Mouse (Mus musculus): Measurements from ENCODE around the gene Cldn9. TPM values are rescaled to one million over a fixed set of nuclear protein-coding genes. Genes with fewer than 3 reads are reported as not detected.
A peak's percentile ranks its signal among the peaks of the same experiment; 100 is the strongest.

The Cldn9 gene
- polyA plus RNA-seq, 1 experiment from 2014 or later = 0.14 TPM

- no peak overlapping the region for H3K27ac ChIP-seq (replicated peaks in 1 of 2; ENCODE audit: control insufficient read depth in 1 of 2, insufficient read depth in 1 of 2, low read depth in 2 of 2, low read length in 2 of 2)
- H3K9me3 ChIP-seq (ENCODE audit: control insufficient read depth, low read length) = no peaks in the 10 kb centered on the region
- no peak overlapping the region for H3K4me3 ChIP-seq (ENCODE audit: control insufficient read depth in 1 of 2, insufficient read depth in 1 of 2, low read depth in 1 of 2, low read length in 2 of 2)
- 43% methylated on average over 1 of the region's 1 CpGs for WGBS
- H3K9ac ChIP-seq (ENCODE audit: low read length) = no peak overlapping the region
- no peaks in the 10 kb centered on the region for H3K4me1 ChIP-seq (ENCODE audit: control insufficient read depth in 2 of 2, insufficient read depth in 2 of 2, low read length in 2 of 2)
- ATAC-seq (ENCODE audit: insufficient number of reproducible peaks, insufficient read depth, low FRiP score, low read depth) = no peak
- H3K27me3 ChIP-seq (ENCODE audit: control insufficient read depth, insufficient read depth, low read length) = no peaks in the 10 kb centered on the region
- no peak overlapping the region for H3K4me2 ChIP-seq (ENCODE audit: low read length)
- H3K36me3 ChIP-seq (ENCODE audit: control insufficient read depth, insufficient read depth, low read length) = no peaks in the 10 kb centered on the region
These were observed 35.6 kb upstream of the Cldn9 start for GRCm38 (mm10) chr17:23719455-23719854.

DNA sequence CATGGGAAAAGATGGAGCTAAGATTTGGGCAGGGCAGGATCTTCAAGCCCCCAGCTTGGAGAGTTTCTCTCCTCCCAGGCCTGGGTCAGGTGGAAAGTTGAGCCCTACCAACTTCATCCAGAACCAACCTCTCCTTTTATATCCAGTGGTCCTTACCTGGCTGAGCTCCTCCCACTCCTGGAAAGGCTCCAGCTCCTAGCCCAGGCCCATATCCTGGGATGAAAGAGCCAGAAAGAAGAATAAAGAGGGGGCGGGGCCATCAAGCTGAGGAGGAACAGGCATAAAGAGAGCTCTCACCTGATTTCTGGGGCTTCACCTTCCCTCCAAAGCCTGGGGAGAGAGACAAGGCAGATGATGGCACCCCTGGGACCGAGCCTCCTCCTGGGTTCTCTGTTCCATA is 33.2 kb upstream of the Cldn9 start:
- Histone ChIP-seq H3K4me2 (ENCODE audit: low read length) (no peak overlapping the region), H3K9me3 (ENCODE audit: control insufficient read depth, low read length) (no peaks in the 10 kb centered on the region), H3K27ac (replicated peaks in 1 of 2; ENCODE audit: control insufficient read depth in 1 of 2, insufficient read depth in 1 of 2, low read depth in 2 of 2, low read length in 2 of 2) (no peak overlapping the region), H3K27me3 (ENCODE audit: control insufficient read depth, insufficient read depth, low read length) (no peaks in the 10 kb centered on the region), H3K36me3 (ENCODE audit: control insufficient read depth, insufficient read depth, low read length) (no peaks in the 10 kb centered on the region), H3K9ac (ENCODE audit: low read length) (no peak overlapping the region), H3K4me3 (ENCODE audit: control insufficient read depth in 1 of 2, insufficient read depth in 1 of 2, low read depth in 1 of 2, low read length in 2 of 2) (no peak overlapping the region), H3K4me1 (ENCODE audit: control insufficient read depth in 2 of 2, insufficient read depth in 2 of 2, low read length in 2 of 2) (no peaks in the 10 kb centered on the region)
- no peak for ATAC-seq (ENCODE audit: insufficient number of reproducible peaks, insufficient read depth, low FRiP score, low read depth)
- WGBS = 35% methylated on average over 2 of the region's 2 CpGs

GRCm38 (mm10) chr17:23706212-23706611 is 22.4 kb upstream of the Cldn9 start:
- ATAC-seq (ENCODE audit: insufficient number of reproducible peaks, insufficient read depth, low FRiP score, low read depth) = no peak
- no peaks in the 10 kb centered on the region for H3K36me3 ChIP-seq (ENCODE audit: control insufficient read depth, insufficient read depth, low read length)
- peaks cover 19% of the 10 kb centered on the region; the same call in 1 of the 2 replicates for H3K27me3 ChIP-seq (ENCODE audit: control insufficient read depth, insufficient read depth, low read length)
- H3K9me3 ChIP-seq (ENCODE audit: control insufficient read depth, low read length) = no peaks in the 10 kb centered on the region
- no peak overlapping the region for H3K27ac ChIP-seq (replicated peaks in 1 of 2; ENCODE audit: control insufficient read depth in 1 of 2, insufficient read depth in 1 of 2, low read depth in 2 of 2, low read length in 2 of 2)
- no peak overlapping the region for H3K4me3 ChIP-seq (ENCODE audit: control insufficient read depth in 1 of 2, insufficient read depth in 1 of 2, low read depth in 1 of 2, low read length in 2 of 2)
- no peaks in the 10 kb centered on the region for H3K4me1 ChIP-seq (ENCODE audit: control insufficient read depth in 2 of 2, insufficient read depth in 2 of 2, low read length in 2 of 2)
- 0% methylated on average over 3 of the region's 3 CpGs for WGBS
- H3K9ac ChIP-seq (ENCODE audit: low read length) = no peak overlapping the region
- no peak overlapping the region for H3K4me2 ChIP-seq (ENCODE audit: low read length)

- no peak overlapping the region for H3K4me2 ChIP-seq (ENCODE audit: low read length)
- no peak overlapping the region for H3K27ac ChIP-seq (replicated peaks in 1 of 2; ENCODE audit: control insufficient read depth in 1 of 2, insufficient read depth in 1 of 2, low read depth in 2 of 2, low read length in 2 of 2)
- WGBS = 65% methylated on average over 7 of the region's 7 CpGs
- no peaks in the 10 kb centered on the region for H3K4me1 ChIP-seq (ENCODE audit: control insufficient read depth in 2 of 2, insufficient read depth in 2 of 2, low read length in 2 of 2)
- no peak overlapping the region for H3K4me3 ChIP-seq (ENCODE audit: control insufficient read depth in 1 of 2, insufficient read depth in 1 of 2, low read depth in 1 of 2, low read length in 2 of 2)
- H3K27me3 ChIP-seq (ENCODE audit: control insufficient read depth, insufficient read depth, low read length) = peaks cover 23% of the 10 kb centered on the region; the same call in 1 of the 2 replicates
- H3K36me3 ChIP-seq (ENCODE audit: control insufficient read depth, insufficient read depth, low read length) = no peaks in the 10 kb centered on the region
- no peak overlapping the region for H3K9ac ChIP-seq (ENCODE audit: low read length)
- H3K9me3 ChIP-seq (ENCODE audit: control insufficient read depth, low read length) = no peaks in the 10 kb centered on the region
- no peak for ATAC-seq (ENCODE audit: insufficient number of reproducible peaks, insufficient read depth, low FRiP score, low read depth)
These were observed 21.8 kb upstream of the Cldn9 start for GRCm38 (mm10) chr17:23705525-23706104.

- H3K4me2 ChIP-seq (ENCODE audit: low read length) = no peak overlapping the region
- no peak overlapping the region for H3K9ac ChIP-seq (ENCODE audit: low read length)
- no peaks in the 10 kb centered on the region for H3K9me3 ChIP-seq (ENCODE audit: control insufficient read depth, low read length)
- no peaks in the 10 kb centered on the region for H3K36me3 ChIP-seq (ENCODE audit: control insufficient read depth, insufficient read depth, low read length)
- peaks cover 24% of the 10 kb centered on the region; the same call in 1 of the 2 replicates for H3K27me3 ChIP-seq (ENCODE audit: control insufficient read depth, insufficient read depth, low read length)
- no peak overlapping the region for H3K4me3 ChIP-seq (ENCODE audit: control insufficient read depth in 1 of 2, insufficient read depth in 1 of 2, low read depth in 1 of 2, low read length in 2 of 2)
- WGBS = 59% methylated on average over 7 of the region's 7 CpGs
- H3K27ac ChIP-seq (replicated peaks in 1 of 2; ENCODE audit: control insufficient read depth in 1 of 2, insufficient read depth in 1 of 2, low read depth in 2 of 2, low read length in 2 of 2) = no peak overlapping the region
- no peak for ATAC-seq (ENCODE audit: insufficient number of reproducible peaks, insufficient read depth, low FRiP score, low read depth)
- H3K4me1 ChIP-seq (ENCODE audit: control insufficient read depth in 2 of 2, insufficient read depth in 2 of 2, low read length in 2 of 2) = no peaks in the 10 kb centered on the region; a peak in 1 of 4 replicates
These were observed 20.9 kb upstream of the Cldn9 start for GRCm38 (mm10) chr17:23704741-23705140.

DNA sequence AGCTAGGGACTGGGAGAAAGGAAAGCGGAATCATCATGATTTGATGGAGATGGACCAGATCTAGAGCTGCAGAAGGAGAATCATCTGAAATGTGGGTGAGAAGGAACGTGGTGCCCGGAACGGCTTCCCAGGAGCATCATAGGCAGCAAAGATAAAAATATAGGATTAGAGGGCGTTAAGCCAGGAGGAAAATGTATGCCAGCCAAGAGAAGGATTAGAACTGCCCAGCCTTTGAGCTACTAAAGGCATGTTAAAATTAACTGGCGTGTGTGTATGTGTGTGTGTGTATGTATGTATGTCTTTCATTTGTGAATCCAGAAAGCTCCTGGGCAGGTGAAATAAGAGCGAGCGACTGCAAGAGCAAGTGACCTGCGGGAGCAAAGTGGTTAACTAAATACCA is 19.5 kb upstream of the Cldn9 start:
- no peak overlapping the region for H3K4me2 ChIP-seq (ENCODE audit: low read length)
- H3K4me1 ChIP-seq (ENCODE audit: control insufficient read depth in 2 of 2, insufficient read depth in 2 of 2, low read length in 2 of 2) = peaks cover 2 to 6% of the 10 kb centered on the region in 2 experiments; a peak in 2 of 4 replicates
- WGBS = 73% methylated on average over 9 of the region's 9 CpGs
- H3K9ac ChIP-seq (ENCODE audit: low read length) = no peak overlapping the region
- no peak overlapping the region for H3K27ac ChIP-seq (replicated peaks in 1 of 2; ENCODE audit: control insufficient read depth in 1 of 2, insufficient read depth in 1 of 2, low read depth in 2 of 2, low read length in 2 of 2)
- H3K9me3 ChIP-seq (ENCODE audit: control insufficient read depth, low read length) = no peaks in the 10 kb centered on the region
- peaks cover 36% of the 10 kb centered on the region for H3K27me3 ChIP-seq (ENCODE audit: control insufficient read depth, insufficient read depth, low read length)
- H3K36me3 ChIP-seq (ENCODE audit: control insufficient read depth, insufficient read depth, low read length) = no peaks in the 10 kb centered on the region
- H3K4me3 ChIP-seq (ENCODE audit: control insufficient read depth in 1 of 2, insufficient read depth in 1 of 2, low read depth in 1 of 2, low read length in 2 of 2) = no peak overlapping the region
- no peak for ATAC-seq (ENCODE audit: insufficient number of reproducible peaks, insufficient read depth, low FRiP score, low read depth)

GRCm38 (mm10) chr17:23700079-23700478 is 16.3 kb upstream of the Cldn9 start:
- peak overlapping the region; percentile 100 for H3K4me2 ChIP-seq (ENCODE audit: low read length)
- H3K4me3 ChIP-seq (ENCODE audit: control insufficient read depth in 1 of 2, insufficient read depth in 1 of 2, low read depth in 1 of 2, low read length in 2 of 2) = peak overlapping the region; percentile 60 to 67
- no peaks in the 10 kb centered on the region for H3K36me3 ChIP-seq (ENCODE audit: control insufficient read depth, insufficient read depth, low read length)
- H3K27ac ChIP-seq (replicated peaks in 1 of 2; ENCODE audit: control insufficient read depth in 1 of 2, insufficient read depth in 1 of 2, low read depth in 2 of 2, low read length in 2 of 2) = no peak overlapping the region
- H3K4me1 ChIP-seq (ENCODE audit: control insufficient read depth in 2 of 2, insufficient read depth in 2 of 2, low read length in 2 of 2) = peaks cover 2 to 6% of the 10 kb centered on the region in 2 experiments; a peak in 2 of 4 replicates
- H3K9ac ChIP-seq (ENCODE audit: low read length) = peak overlapping the region; percentile 70
- no peaks in the 10 kb centered on the region for H3K9me3 ChIP-seq (ENCODE audit: control insufficient read depth, low read length)
- ATAC-seq (ENCODE audit: insufficient number of reproducible peaks, insufficient read depth, low FRiP score, low read depth) = peak; percentile 93
- WGBS = 2% methylated on average over 26 of the region's 28 CpGs
- peaks cover 39% of the 10 kb centered on the region for H3K27me3 ChIP-seq (ENCODE audit: control insufficient read depth, insufficient read depth, low read length)

Data from heart, embryonic 14.5 days (tissue).